Mouse (Mus musculus) liver, embryonic 11.5 days (tissue): ENCODE data around the gene Cep95. TPM values are rescaled to one million over a fixed set of nuclear protein-coding genes. Genes with fewer than 3 reads are reported as not detected.
"Not testable (repeated sequence)": the region's sequence is repeated elsewhere in the genome, so short reads cannot be mapped to it uniquely, and the experiment has no call there.

ENCODE experiments used
- ATAC-seq: fragments of 200-750 bp; cut with Nextera tagmentation; replicated peaks from 2 replicates; pipeline ENCODE4 v1.8.0; 2017; ENCODE audit warnings: moderate number of reproducible peaks, mild to moderate bottlenecking, moderate TSS enrichment, moderate library complexity; ENCODE audit not compliant: low FRiP score
- DNase-seq: peaks from one replicate; pipeline ENCODE4 v3.0.0-alpha.2; 2017; ENCODE audit warnings: low spot score
- H3K27ac ChIP-seq: fragments of 300-500 bp; sonication (generic); 2 replicates; pipeline ENCODE4 v1.5.1; 2014; ENCODE audit warnings: mild to moderate bottlenecking, low read depth, low read length, control low read depth
- H3K27me3 ChIP-seq: fragments of 300-500 bp; sonication (generic); replicated peaks from 2 replicates; pipeline ENCODE4 v1.6.1; 2014; ENCODE audit warnings: low read length, mixed read lengths; ENCODE audit not compliant: control insufficient read depth, insufficient read depth
- H3K36me3 ChIP-seq: fragments of 300-500 bp; sonication (generic); 2 replicates; pipeline ENCODE4 v1.6.1; 2014; ENCODE audit warnings: mild to moderate bottlenecking, low read length, moderate library complexity, mixed read lengths; ENCODE audit not compliant: control insufficient read depth, insufficient read depth
- H3K4me1 ChIP-seq: fragments of 300-500 bp; sonication (generic); replicated peaks from 2 replicates; pipeline ENCODE4 v1.6.1; 2014; ENCODE audit warnings: low read length, mixed read lengths; ENCODE audit not compliant: control insufficient read depth, insufficient read depth
- H3K4me2 ChIP-seq: fragments of 300-500 bp; sonication (generic); 2 replicates; pipeline ENCODE4 v1.6.1; 2014; ENCODE audit warnings: mild to moderate bottlenecking, control low read depth, moderate library complexity
- H3K4me3 ChIP-seq: fragments of 300-500 bp; sonication (generic); 2 replicates; pipeline ENCODE4 v1.5.1; 2014; ENCODE audit warnings: low read depth, low read length, control low read depth
- H3K9ac ChIP-seq: fragments of 300-500 bp; sonication (generic); 2 replicates; pipeline ENCODE4 v1.6.1; 2014; ENCODE audit warnings: low read depth, low read length, control low read depth
- H3K9me3 ChIP-seq: fragments of 300-500 bp; sonication (generic); 2 replicates; pipeline ENCODE4 v1.6.1; 2016; ENCODE audit warnings: low read length, inconsistent platforms, mixed read lengths; ENCODE audit not compliant: control insufficient read depth
- whole genome bisulfite sequencing: fragments of 180-500 bp; shearing (Covaris S2); extraction: QIAGEN DNeasy Blood & Tissue Kit; methylation state at CpG from one replicate; pipeline ENCODE4 v1.1.7; 2014; 5-methylcytosine and 5-hydroxymethylcytosine counted together
- polyA plus RNA-seq: library from polyadenylated mRNA; unstranded; fragments of >200 nt; fragmentation: Nextera tagmentation; extraction: Ambion mirVana; gene quantifications from 2 replicates; pipeline ENCODE4 v1.2.1, GENCODE M21; 2014

The Cep95 gene
- polyA plus RNA-seq: 18.6 and 21.1 TPM in 2 replicates

GRCm38 (mm10) chr11:106788775-106789459, at the start of gene Cep95, which contains the start of gene Ddx5:
TSS of gene Cep95 (plus strand) at chr11:106789252.
TSS of gene Ddx5 (minus strand) at chr11:106789185.
- DNase-seq: peak; percentile 99
- Histone ChIP-seq H3K4me2 (peak within 1 kb of the TSS; percentile 88), H3K9ac (peak within 1 kb of the TSS; percentile 100), H3K27me3 (no peaks in the 10 kb centered on the region), H3K27ac (peak within 1 kb of the TSS; percentile 99), H3K9me3 (no peaks in the 10 kb centered on the region), H3K4me3 (peak within 1 kb of the TSS; percentile 94), H3K4me1 (peaks cover 4% of the 10 kb centered on the region; the same call in 1 of the 2 replicates), H3K36me3 (peaks cover 26% of the 10 kb centered on the region)
- ATAC-seq: peak; percentile 89
- WGBS: under 1% methylated on average over 58 of the region's 58 CpGs

- H3K27ac ChIP-seq, H3K9ac ChIP-seq, H3K9me3 ChIP-seq, H3K36me3 ChIP-seq, DNase-seq, H3K4me2 ChIP-seq, H3K27me3 ChIP-seq, H3K4me3 ChIP-seq, H3K4me1 ChIP-seq, ATAC-seq: not testable (repeated sequence)
- WGBS: 90% methylated on average over 8 of the region's 8 CpGs
Measured at GRCm38 (mm10) chr11:106740724-106741123, 48.3 kb upstream of the Cep95 start.

DNA sequence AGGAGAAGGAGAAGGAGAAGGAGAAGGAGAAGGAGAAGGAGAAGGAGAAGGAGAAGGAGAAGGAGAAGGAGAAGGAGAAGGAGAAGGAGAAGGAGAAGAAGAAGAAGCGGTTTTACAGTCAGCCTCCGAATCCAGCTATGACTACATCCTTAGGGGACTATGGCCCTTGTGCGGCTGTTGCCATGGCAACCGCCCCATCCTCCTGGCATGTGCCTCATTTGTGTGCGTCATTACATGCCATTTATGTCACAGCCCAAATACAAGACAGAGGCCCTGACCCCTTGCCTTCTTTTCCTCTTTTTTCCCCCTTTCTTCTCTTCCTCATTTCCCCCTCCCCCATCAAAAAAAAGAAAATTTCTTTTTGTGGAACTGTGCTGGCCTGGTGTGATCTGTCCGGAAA, 47.8 kb upstream of the Cep95 start:
- ATAC-seq (no peak), DNase-seq (no peak)
- Histone ChIP-seq H3K4me2 (no peak overlapping the region), H3K36me3 (no peaks in the 10 kb centered on the region), H3K27ac (no peak overlapping the region), H3K4me3 (no peak overlapping the region), H3K9me3 (no peaks in the 10 kb centered on the region), H3K9ac (no peak overlapping the region), H3K4me1 (peaks cover 4% of the 10 kb centered on the region; the same call in 1 of the 2 replicates), H3K27me3 (no peaks in the 10 kb centered on the region)
- WGBS: 78% methylated on average over 6 of the region's 6 CpGs

GRCm38 (mm10) chr11:106741826-106742225, 47.2 kb upstream of the Cep95 start:
- no peak for ATAC-seq
- no peak overlapping the region for H3K27ac ChIP-seq
- DNase-seq: no peak
- no peak overlapping the region for H3K4me3 ChIP-seq
- peaks cover 4% of the 10 kb centered on the region; the same call in 1 of the 2 replicates for H3K4me1 ChIP-seq
- no peak overlapping the region for H3K4me2 ChIP-seq
- H3K27me3 ChIP-seq: no peaks in the 10 kb centered on the region
- WGBS: 80% methylated on average over 3 of the region's 3 CpGs
- H3K36me3 ChIP-seq: no peaks in the 10 kb centered on the region
- no peak overlapping the region for H3K9ac ChIP-seq
- H3K9me3 ChIP-seq: no peaks in the 10 kb centered on the region

- H3K36me3 ChIP-seq: no peaks in the 10 kb centered on the region
- no peak for DNase-seq
- peaks cover 2% of the 10 kb centered on the region; the same call in 1 of the 2 replicates for H3K9me3 ChIP-seq
- WGBS: 39% methylated on average over 6 of the region's 6 CpGs
- no peak overlapping the region for H3K4me3 ChIP-seq
- H3K4me1 ChIP-seq: 0 out of 2 replicates have a peak, but pooled peaks cover under 1% of the 10 kb centered on the region
- no peak for ATAC-seq
- no peaks in the 10 kb centered on the region for H3K27me3 ChIP-seq
- no peak overlapping the region for H3K4me2 ChIP-seq
- no peak overlapping the region for H3K27ac ChIP-seq
- H3K9ac ChIP-seq: no peak overlapping the region
Measured at GRCm38 (mm10) chr11:106742388-106742841, 46.6 kb upstream of the Cep95 start.

- WGBS: 87% methylated on average over 5 of the region's 5 CpGs
- no peak overlapping the region for H3K27ac ChIP-seq
- no peak overlapping the region for H3K4me2 ChIP-seq
- H3K9ac ChIP-seq: no peak overlapping the region
- H3K27me3 ChIP-seq: no peaks in the 10 kb centered on the region
- peaks cover 2% of the 10 kb centered on the region; the same call in 1 of the 2 replicates for H3K9me3 ChIP-seq
- no peak overlapping the region for H3K4me3 ChIP-seq
- no peaks in the 10 kb centered on the region for H3K4me1 ChIP-seq
- no peaks in the 10 kb centered on the region for H3K36me3 ChIP-seq
- DNase-seq (no peak), ATAC-seq (no peak)
Measured at GRCm38 (mm10) chr11:106744949-106745348, 44.1 kb upstream of the Cep95 start.

DNA sequence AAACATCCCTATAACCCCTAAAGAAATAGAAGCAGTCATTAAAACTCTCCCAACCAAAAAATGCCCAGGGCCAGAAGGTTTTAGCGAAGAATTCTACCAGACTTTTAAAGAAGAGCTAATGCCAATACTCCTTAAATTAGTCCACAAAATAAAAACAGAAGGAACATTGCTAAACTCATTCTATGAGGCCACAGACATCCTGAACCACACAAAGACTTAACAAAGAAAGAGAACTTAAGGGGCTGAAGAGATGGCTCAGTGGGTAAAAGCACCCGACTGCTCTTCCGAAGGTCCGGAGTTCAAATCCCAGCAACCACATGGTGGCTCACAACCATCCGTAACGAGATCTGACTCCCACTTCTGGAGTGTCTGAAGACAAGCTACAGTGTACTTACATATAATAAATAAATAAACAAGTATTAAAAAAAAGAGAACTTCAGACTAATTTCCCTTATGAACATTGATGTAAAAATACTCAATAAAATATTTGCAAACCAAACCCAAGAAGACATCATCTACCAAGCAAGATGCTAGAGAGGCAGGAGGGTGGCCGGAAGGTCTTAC, 39.4 kb upstream of the Cep95 start:
- H3K27ac ChIP-seq, H3K4me3 ChIP-seq, H3K4me1 ChIP-seq, ATAC-seq, H3K36me3 ChIP-seq, H3K9ac ChIP-seq, H3K4me2 ChIP-seq, DNase-seq, H3K27me3 ChIP-seq, H3K9me3 ChIP-seq: not testable (repeated sequence)
- WGBS: 90% methylated on average over 7 of the region's 7 CpGs

DNA sequence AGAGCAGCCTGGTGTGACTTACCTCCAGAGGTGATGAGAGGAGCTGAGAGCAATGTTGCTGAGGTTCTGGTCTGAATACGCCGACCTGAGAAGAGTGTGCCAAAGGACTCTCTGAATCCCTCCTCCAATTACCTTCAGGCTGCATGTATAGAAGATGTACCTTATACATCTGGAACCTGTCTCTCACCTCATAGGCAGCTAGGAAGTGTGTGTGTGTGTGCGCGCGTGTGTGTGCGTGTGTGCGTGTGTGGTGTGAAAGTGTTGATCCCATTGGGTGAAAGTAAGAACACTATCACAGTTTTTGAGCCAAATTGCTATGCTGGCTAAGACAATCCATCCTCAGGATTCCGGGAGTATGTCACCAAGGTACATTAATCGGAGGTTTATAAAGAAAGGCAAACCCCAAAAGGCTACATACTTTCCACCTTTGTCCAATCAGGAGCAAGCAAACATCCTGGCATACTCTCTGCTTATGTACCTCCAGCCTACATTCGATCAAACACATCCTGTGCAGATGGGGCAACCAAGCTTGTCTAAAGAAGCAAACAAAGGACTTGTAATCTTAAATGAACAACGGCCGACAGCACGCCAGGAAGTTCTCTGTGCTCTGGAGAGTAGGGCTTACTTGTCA, 38.8 kb upstream of the Cep95 start, which contains the start of gene Pecam1:
Pecam1 (minus strand) TSS at position 508 of the 631 bp plus-strand sequence.
- WGBS: 68% methylated on average over 13 of the region's 13 CpGs
- ATAC-seq (no peak), DNase-seq (no peak)
- Histone ChIP-seq H3K4me3 (no peak within 1 kb of the TSS), H3K4me2 (peak within 1 kb of the TSS; percentile 27; the same call in 1 of the 2 replicates), H3K9me3 (peaks cover 2% of the 10 kb centered on the region; the same call in 1 of the 2 replicates), H3K36me3 (no peaks in the 10 kb centered on the region), H3K27me3 (no peaks in the 10 kb centered on the region), H3K27ac (no peak within 1 kb of the TSS), H3K4me1 (peaks cover 10% of the 10 kb centered on the region; the same call in 1 of the 2 replicates), H3K9ac (no peak within 1 kb of the TSS)
